Mouse (Mus musculus): ENCODE data around the gene Dennd4b. TPM values are rescaled to one million over a fixed set of nuclear protein-coding genes. Genes with fewer than 3 reads are reported as not detected.
"Not testable (repeated sequence)": the region's sequence is repeated elsewhere in the genome, so short reads cannot be mapped to it uniquely, and the experiment has no call there.

Dennd4b gene
- polyA plus RNA-seq, 1 experiment from 2014 or later = 5.7 TPM

DNA sequence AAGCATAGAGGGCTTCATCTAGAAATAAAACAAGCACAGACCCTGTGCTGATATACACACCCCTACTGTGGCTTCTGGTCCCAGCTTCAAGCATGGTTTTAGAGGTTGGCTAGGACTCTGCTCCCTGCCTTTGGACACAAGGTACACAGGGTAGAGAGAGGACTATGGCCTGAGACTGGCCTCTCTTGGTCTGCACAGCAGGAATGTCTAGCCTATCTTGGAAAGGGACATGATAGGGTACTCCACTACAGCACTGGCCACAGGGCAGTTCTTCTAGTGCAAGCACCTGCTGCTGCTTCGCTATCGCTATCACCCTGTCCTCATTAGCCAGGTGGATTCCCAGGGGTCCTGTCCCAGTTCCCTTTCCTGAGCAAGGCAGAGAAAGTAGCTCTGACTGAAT, 23.7 kb upstream of the Dennd4b start:
- 91% methylated on average over 2 of the region's 2 CpGs for WGBS
- Histone ChIP-seq H3K27ac (no peak overlapping the region), H3K9ac (replicated peaks) (no peak overlapping the region), H3K4me3 (replicated peaks) (no peak overlapping the region), H3K4me1 (replicated peaks) (peaks cover 11% of the 10 kb centered on the region), H3K9me3 (no peaks in the 10 kb centered on the region), H3K4me2 (no peak overlapping the region), H3K27me3 (no peaks in the 10 kb centered on the region), H3K36me3 (peaks cover 6% of the 10 kb centered on the region)
- no peak for ATAC-seq (ENCODE audit: insufficient number of reproducible peaks, insufficient read depth, low FRiP score, low TSS enrichment, low read depth)

DNA sequence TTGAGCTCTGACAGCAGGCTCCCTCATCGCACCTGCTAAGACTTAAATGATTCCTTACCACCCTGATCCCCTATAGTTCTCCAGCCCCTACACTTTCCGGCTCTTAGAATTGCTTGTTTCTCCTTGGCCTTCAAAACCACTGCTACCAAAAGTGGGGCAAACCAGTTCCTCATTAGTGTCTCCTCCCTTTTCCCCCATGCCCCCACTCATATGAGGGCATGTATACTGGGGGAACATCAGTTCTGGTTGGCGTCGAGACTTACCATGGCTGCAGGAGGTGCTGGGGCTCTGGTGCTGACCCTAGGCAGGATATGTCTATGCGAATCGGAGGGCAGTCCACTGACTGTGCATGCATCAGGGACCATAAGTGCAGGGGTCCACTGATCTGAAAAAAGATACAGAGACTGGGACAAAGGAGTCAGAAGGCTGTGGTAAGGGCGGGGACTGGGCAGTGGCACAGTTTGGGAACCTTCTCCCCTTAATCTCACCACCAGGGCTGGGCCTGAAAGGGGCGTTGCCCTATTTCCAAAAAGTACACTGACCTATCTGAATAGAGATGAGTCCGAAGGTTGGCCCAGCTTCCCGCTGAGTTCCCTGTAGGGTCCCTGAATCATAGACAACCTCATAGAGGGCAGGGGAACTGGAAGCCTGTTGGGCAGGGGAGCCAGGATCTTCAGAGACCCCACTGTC, 23.2 kb upstream of the Dennd4b start:
- H3K4me1 ChIP-seq (replicated peaks) = peaks cover 11% of the 10 kb centered on the region
- no peaks in the 10 kb centered on the region for H3K27me3 ChIP-seq
- 85% methylated on average over 10 of the region's 10 CpGs for WGBS
- no peak overlapping the region for H3K27ac ChIP-seq
- peaks cover 2% of the 10 kb centered on the region; the same call in 1 of the 2 replicates for H3K36me3 ChIP-seq
- peak overlapping the region; percentile 69 for H3K4me2 ChIP-seq
- H3K4me3 ChIP-seq (replicated peaks) = no peak overlapping the region; the same call in 1 of the 2 replicates
- ATAC-seq (ENCODE audit: insufficient number of reproducible peaks, insufficient read depth, low FRiP score, low TSS enrichment, low read depth) = no peak
- H3K9ac ChIP-seq (replicated peaks) = no peak overlapping the region
- no peaks in the 10 kb centered on the region for H3K9me3 ChIP-seq

DNA sequence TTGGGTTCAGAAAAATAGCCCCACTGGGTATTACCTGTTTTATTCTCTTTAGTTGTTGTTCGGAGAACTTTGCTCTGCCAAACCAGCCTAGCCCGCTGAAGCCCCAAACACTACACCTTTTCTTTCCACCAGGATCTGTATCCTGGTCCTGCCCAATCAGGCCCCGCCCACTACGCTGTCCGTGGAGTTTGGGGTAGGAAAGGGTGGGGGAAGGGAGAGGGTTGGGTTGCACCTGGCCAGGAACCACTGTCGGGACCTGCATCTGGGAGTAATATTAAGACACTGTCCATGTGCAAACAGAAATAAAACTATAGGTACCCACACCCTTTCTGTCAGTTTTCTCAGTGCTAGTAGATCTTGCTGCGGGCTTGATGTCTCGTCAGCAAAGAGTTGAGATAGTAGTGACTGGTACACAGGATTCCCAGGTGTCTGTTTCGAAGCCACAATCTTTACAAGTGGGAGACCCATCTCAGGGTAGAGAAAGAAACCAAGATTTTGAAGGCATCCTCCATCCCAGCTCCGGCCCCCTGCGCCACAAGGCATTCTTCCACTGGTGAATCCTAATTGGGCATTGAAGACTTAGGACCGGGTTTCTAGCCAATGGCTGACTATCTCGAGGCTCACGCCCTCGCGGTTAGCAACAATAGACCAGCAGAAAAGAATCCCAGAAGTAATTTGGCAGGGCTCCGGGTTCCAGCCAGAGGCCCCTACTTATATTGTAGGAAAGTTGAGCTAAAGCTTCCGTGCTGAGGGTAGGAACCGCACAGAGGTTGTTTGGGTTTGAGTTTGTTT, 21.8 kb upstream of the Dennd4b start, which contains the start of gene Creb3l4:
Gene Creb3l4, minus strand, starts transcription at position 529 of the 792 bp plus-strand sequence.
- Histone ChIP-seq H3K4me1 (replicated peaks) (peaks cover 14% of the 10 kb centered on the region), H3K27ac (peak within 1 kb of the TSS; percentile 83), H3K9ac (replicated peaks) (peak within 1 kb of the TSS; percentile 45; the same call in 1 of the 2 replicates), H3K4me2 (peak within 1 kb of the TSS; percentile 69), H3K27me3 (no peaks in the 10 kb centered on the region), H3K36me3 (no peaks in the 10 kb centered on the region), H3K9me3 (no peaks in the 10 kb centered on the region), H3K4me3 (replicated peaks) (peak within 1 kb of the TSS; percentile 38)
- peak; percentile 69 for ATAC-seq (ENCODE audit: insufficient number of reproducible peaks, insufficient read depth, low FRiP score, low TSS enrichment, low read depth)
- 4% methylated on average over 19 of the region's 19 CpGs for WGBS

DNA sequence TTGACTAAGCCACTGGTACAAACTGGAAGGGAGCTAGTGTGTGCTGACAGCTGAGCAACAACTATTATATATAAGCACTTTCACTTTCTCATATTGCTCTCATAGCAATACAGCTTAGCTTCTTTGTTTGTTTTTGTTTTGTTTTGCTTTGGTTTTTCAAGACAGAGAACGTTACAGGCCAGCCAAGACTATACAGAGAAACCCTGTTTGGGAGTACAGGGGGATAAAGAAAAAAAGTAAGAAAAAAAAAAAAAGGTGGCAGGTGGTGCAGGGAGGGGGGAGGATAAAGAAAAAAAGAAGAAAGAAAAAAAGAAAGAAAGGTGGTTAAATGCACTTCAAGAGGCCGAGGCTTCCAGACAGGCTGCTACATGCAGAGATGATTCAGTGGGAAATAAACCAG, 19.6 kb upstream of the Dennd4b start:
- Histone ChIP-seq H3K9me3 (no peaks in the 10 kb centered on the region), H3K4me2 (no peak overlapping the region), H3K27me3 (no peaks in the 10 kb centered on the region), H3K4me1 (replicated peaks) (peaks cover 27% of the 10 kb centered on the region), H3K27ac (no peak overlapping the region), H3K36me3 (peaks cover 12% of the 10 kb centered on the region), H3K9ac (replicated peaks) (no peak overlapping the region), H3K4me3 (replicated peaks) (no peak overlapping the region)
- WGBS = 67% methylated on average over 2 of the region's 2 CpGs
- ATAC-seq (ENCODE audit: insufficient number of reproducible peaks, insufficient read depth, low FRiP score, low TSS enrichment, low read depth) = no peak

DNA sequence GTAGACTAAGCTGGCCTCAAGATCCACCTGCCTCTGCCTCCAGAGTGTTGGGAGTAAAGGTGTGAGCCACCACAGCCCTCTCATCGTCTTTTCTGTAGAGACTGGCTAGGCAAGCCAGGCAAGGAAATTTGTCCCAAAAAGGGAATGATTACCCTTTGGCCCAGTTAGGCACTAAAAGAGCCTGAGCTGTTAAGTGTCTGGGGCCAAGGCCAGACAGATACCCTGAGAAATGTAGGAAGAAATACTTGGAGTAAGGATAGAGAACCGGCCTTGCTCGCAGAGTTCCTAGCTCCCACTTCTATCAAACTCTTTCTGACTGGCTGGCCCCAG, 17.4 kb upstream of the Dennd4b start:
- Histone ChIP-seq H3K27me3 (no peaks in the 10 kb centered on the region), H3K4me3 (replicated peaks) (peak overlapping the region; percentile 61), H3K36me3 (peaks cover 26% of the 10 kb centered on the region), H3K4me2 (peak overlapping the region; percentile 80), H3K9ac (replicated peaks) (peak overlapping the region; percentile 53), H3K4me1 (replicated peaks) (peaks cover 24% of the 10 kb centered on the region), H3K9me3 (no peaks in the 10 kb centered on the region), H3K27ac (peak overlapping the region; percentile 95)
- peak; percentile 17; the same call in 1 of the 2 replicates for ATAC-seq (ENCODE audit: insufficient number of reproducible peaks, insufficient read depth, low FRiP score, low TSS enrichment, low read depth)
- WGBS = under 1% methylated on average over 3 of the region's 3 CpGs

DNA sequence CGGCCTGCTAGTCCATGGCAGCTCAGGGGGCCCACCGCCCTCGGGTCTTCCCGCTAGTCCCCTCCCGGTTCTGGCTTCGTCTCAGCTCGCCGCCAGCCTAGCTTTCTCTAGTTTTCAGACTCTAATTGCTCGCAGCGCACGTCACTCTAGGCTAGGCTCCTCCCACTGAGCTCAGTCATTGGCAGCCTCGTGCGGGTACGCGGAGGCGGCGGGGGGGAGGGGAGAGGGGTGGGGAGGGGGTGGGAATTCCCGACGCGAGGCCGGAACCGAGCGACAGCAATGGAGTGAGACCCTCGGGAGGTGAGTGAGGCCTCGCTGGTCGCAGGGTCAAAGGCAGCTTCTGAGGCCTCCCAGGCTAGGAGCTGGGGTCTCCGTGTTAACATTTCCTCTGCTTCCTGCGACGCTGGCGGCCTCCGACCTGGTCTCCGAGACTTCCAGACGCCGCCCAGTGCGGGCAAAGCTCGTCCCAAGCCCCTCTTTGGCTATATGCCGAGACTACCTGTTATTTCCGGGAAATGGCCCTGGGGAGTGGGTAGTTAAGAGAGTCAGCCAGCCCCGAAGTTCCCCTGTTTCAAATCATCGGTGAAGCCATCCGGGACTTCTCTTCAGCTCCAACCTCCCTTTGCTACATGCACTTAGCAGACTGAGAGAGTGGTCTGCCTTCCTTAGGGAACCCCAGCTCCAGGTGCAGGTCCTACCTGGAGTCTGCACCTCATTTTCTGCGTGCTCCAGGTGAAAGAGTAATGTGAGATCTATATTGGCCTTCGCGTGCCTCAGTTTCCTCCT, 16.8 kb upstream of the Dennd4b start, which contains the start of gene Slc39a1:
Gene Slc39a1, plus strand, starts transcription at position 213 of the 786 bp plus-strand sequence.
- Histone ChIP-seq H3K4me1 (replicated peaks) (peaks cover 21% of the 10 kb centered on the region), H3K36me3 (peaks cover 26% of the 10 kb centered on the region), H3K9me3 (no peaks in the 10 kb centered on the region), H3K27me3 (no peaks in the 10 kb centered on the region), H3K4me2 (peak within 1 kb of the TSS; percentile 80), H3K4me3 (replicated peaks) (peak within 1 kb of the TSS; percentile 61), H3K27ac (peak within 1 kb of the TSS; percentile 95), H3K9ac (replicated peaks) (peak within 1 kb of the TSS; percentile 65)
- ATAC-seq (ENCODE audit: insufficient number of reproducible peaks, insufficient read depth, low FRiP score, low TSS enrichment, low read depth) = peak; percentile 90
- 0% methylated on average over 44 of the region's 44 CpGs for WGBS

DNA sequence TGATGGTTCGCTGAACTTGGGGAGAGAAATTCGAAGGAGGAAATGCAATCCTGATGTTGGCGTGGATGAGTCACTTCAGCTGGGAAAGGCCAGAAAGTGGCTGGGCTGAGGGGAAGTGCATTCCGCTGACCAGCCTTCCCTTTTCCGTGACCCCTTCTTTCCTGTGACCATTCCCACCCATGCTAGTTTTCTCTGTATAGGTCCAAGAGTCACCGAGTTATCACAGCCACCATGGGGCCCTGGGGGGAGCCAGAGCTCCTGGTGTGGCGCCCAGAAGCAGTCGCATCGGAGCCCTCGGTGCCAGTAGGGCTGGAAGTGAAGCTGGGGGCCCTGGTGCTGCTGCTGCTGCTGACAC, 16.3 kb upstream of the Dennd4b start:
- Histone ChIP-seq H3K4me3 (replicated peaks) (peak overlapping the region; percentile 61), H3K27me3 (no peaks in the 10 kb centered on the region), H3K9me3 (no peaks in the 10 kb centered on the region), H3K36me3 (peaks cover 26% of the 10 kb centered on the region), H3K27ac (peak overlapping the region; percentile 95), H3K9ac (replicated peaks) (peak overlapping the region; percentile 65), H3K4me2 (peak overlapping the region; percentile 80), H3K4me1 (replicated peaks) (peaks cover 21% of the 10 kb centered on the region)
- 5% methylated on average over 10 of the region's 10 CpGs for WGBS
- no peak for ATAC-seq (ENCODE audit: insufficient number of reproducible peaks, insufficient read depth, low FRiP score, low TSS enrichment, low read depth)

DNA sequence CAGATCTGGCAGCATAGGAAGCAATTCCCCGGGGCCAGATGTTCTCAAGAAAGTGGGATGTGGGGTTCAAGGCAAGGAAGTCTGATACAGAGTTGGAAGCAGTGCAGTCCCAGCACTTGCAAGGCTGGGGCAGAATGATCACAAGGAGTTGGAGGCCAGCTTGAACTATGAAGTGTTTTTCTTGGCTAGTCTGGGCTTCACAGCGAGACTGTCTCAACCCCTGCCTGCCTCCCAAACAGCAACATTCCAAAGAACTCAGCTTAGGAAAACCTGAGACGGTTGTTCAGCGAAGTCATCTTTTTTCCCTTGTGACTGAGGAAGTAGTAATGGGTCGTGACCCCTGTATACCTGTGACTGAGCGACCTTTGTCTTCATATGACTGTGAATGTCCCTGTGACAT, 14.2 kb upstream of the Dennd4b start:
- Histone ChIP-seq H3K4me2 (no peak overlapping the region), H3K9ac (replicated peaks) (no peak overlapping the region), H3K27me3 (no peaks in the 10 kb centered on the region), H3K36me3 (peaks cover 26% of the 10 kb centered on the region), H3K9me3 (no peaks in the 10 kb centered on the region), H3K4me1 (replicated peaks) (peaks cover 28% of the 10 kb centered on the region), H3K4me3 (replicated peaks) (no peak overlapping the region), H3K27ac (no peak overlapping the region)
- WGBS = 84% methylated on average over 6 of the region's 6 CpGs
- no peak for ATAC-seq (ENCODE audit: insufficient number of reproducible peaks, insufficient read depth, low FRiP score, low TSS enrichment, low read depth)

DNA sequence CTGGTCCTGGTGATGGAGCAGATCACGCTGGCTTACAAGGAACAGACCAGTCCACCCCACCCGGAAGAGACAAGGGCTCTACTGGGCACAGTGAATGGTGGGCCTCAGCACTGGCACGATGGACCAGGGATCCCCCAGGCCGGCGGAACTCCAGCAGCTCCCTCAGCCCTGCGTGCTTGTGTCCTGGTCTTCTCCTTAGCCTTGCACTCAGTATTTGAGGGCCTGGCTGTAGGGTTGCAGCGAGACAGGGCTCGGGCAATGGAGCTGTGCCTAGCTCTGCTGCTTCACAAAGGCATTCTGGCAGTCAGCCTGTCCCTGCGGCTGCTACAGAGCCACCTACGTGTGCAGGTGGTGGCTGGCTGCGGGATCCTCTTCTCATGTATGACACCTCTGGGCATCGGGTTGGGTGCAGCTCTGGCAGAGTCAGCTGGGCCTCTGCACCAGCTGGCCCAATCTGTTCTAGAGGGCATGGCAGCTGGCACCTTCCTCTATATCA, 13.2 kb upstream of the Dennd4b start:
- WGBS = 85% methylated on average over 11 of the region's 12 CpGs
- ATAC-seq (ENCODE audit: insufficient number of reproducible peaks, insufficient read depth, low FRiP score, low TSS enrichment, low read depth); H3K9ac ChIP-seq (replicated peaks); H3K27ac ChIP-seq; H3K9me3 ChIP-seq; H3K4me2 ChIP-seq; H3K27me3 ChIP-seq; H3K4me3 ChIP-seq (replicated peaks): not testable (repeated sequence)
- peaks cover 29% of the 10 kb centered on the region for H3K4me1 ChIP-seq (replicated peaks)
- peaks cover 29% of the 10 kb centered on the region for H3K36me3 ChIP-seq

DNA sequence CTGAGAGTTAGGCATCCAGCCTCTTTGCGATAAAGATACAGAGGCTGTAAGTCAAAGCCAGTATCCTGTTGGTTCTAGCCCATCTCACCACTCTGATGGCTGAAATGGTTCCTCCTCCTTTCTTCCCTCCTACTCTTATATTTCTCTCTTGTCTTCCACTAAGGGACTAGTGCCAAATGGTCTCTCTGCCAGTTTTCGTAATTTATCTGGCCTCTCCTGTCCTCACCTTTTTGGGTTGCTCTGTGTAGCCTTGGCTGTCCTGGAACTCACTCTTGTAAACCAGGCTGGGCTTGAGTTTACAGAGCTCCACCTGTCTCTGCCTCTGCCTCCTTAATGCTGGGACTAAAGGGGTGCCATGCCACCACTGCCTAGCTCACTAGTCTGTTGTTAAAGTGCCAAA, 12.3 kb upstream of the Dennd4b start:
- H3K9ac ChIP-seq (replicated peaks); H3K9me3 ChIP-seq; H3K27me3 ChIP-seq; H3K4me3 ChIP-seq (replicated peaks); ATAC-seq (ENCODE audit: insufficient number of reproducible peaks, insufficient read depth, low FRiP score, low TSS enrichment, low read depth); H3K4me2 ChIP-seq; H3K27ac ChIP-seq: not testable (repeated sequence)
- peaks cover 38% of the 10 kb centered on the region for H3K36me3 ChIP-seq
- WGBS = 90% methylated on average over 2 of the region's 2 CpGs
- peaks cover 27% of the 10 kb centered on the region for H3K4me1 ChIP-seq (replicated peaks)

DNA sequence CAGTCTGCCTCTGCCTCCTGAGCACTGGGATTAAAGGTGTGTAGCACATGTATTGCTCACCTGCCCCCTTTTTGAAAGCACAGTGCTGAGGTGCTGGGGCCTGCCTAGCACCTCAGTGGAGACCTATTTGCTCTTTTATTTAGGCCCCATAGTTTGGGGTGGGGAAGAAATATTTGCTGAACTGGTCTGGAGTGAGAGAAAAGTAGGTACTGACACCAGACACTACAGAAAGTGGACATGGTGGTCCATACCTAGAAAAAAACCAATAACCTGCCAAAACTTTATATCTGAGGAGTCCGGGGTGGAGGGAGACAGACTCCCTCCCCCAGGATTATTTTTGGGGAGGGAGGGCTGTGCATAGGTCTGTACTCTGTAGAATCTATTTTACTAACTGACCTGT, 11.8 kb upstream of the Dennd4b start:
- peaks cover 43% of the 10 kb centered on the region for H3K36me3 ChIP-seq
- ATAC-seq (ENCODE audit: insufficient number of reproducible peaks, insufficient read depth, low FRiP score, low TSS enrichment, low read depth) = peak; percentile 1; the same call in 1 of the 2 replicates
- not testable (repeated sequence) for H3K9ac ChIP-seq (replicated peaks); H3K4me3 ChIP-seq (replicated peaks); H3K27ac ChIP-seq; H3K27me3 ChIP-seq; H3K9me3 ChIP-seq
- peaks cover 26% of the 10 kb centered on the region for H3K4me1 ChIP-seq (replicated peaks)
- WGBS = 88% methylated on average over 1 of the region's 1 CpGs
- peak overlapping the region; percentile 89 for H3K4me2 ChIP-seq
